Mouse (Mus musculus): ENCODE data around the gene Npepps.
"Not testable (repeated sequence)": the region's sequence is repeated elsewhere in the genome, so short reads cannot be mapped to it uniquely, and the experiment has no call there.

Npepps gene

GRCm38 (mm10) chr11:97280216-97280861 lies at the start of gene Npepps:
Gene Npepps, minus strand, starts transcription at chr11:97280638.
- DNase-seq = peak; percentile 73 to 78

- DNase-seq = no peak
Measured at GRCm38 (mm10) chr11:97328148-97328547, 47.7 kb upstream of the Npepps start.

GRCm38 (mm10) chr11:97325224-97325623 lies 44.8 kb upstream of the Npepps start:
- DNase-seq = no peak

GRCm38 (mm10) chr11:97321894-97322600 lies 41.6 kb upstream of the Npepps start:
- DNase-seq = not testable (repeated sequence)

- DNase-seq = no peak
Measured at GRCm38 (mm10) chr11:97321197-97321596, 40.8 kb upstream of the Npepps start.

- peak; percentile 98 for DNase-seq
Measured at GRCm38 (mm10) chr11:97315504-97316503, 35.4 kb upstream of the Npepps start, which contains the start of gene Mrpl45. Gene Mrpl45, plus strand, starts transcription at chr11:97315716.

- no peak for DNase-seq
Measured at GRCm38 (mm10) chr11:97314751-97315503, 34.5 kb upstream of the Npepps start.

- no peak for DNase-seq
Measured at GRCm38 (mm10) chr11:97314110-97314509, 33.7 kb upstream of the Npepps start.

- not testable (repeated sequence) for DNase-seq
Measured at GRCm38 (mm10) chr11:97312871-97313270, 32.4 kb upstream of the Npepps start.

GRCm38 (mm10) chr11:97310895-97311631 lies 30.6 kb upstream of the Npepps start:
- no peak for DNase-seq

GRCm38 (mm10) chr11:97309911-97310571 lies 29.6 kb upstream of the Npepps start:
- peak; percentile 34 to 36 for DNase-seq

- DNase-seq = peak; percentile 21 to 26
Measured at GRCm38 (mm10) chr11:97309451-97309836, 29.0 kb upstream of the Npepps start.

- DNase-seq = no peak
Measured at GRCm38 (mm10) chr11:97308806-97309450, 28.5 kb upstream of the Npepps start.

GRCm38 (mm10) chr11:97307294-97308069 lies 27.0 kb upstream of the Npepps start:
- no peak for DNase-seq

GRCm38 (mm10) chr11:97304631-97305030 lies 24.2 kb upstream of the Npepps start:
- no peak for DNase-seq

GRCm38 (mm10) chr11:97302231-97302781 lies 21.9 kb upstream of the Npepps start:
- DNase-seq = no peak

GRCm38 (mm10) chr11:97301406-97301805 lies 21.0 kb upstream of the Npepps start:
- no peak for DNase-seq

- DNase-seq = no peak
Measured at GRCm38 (mm10) chr11:97299939-97300338, 19.5 kb upstream of the Npepps start.

GRCm38 (mm10) chr11:97296542-97296941 lies 16.1 kb upstream of the Npepps start:
- DNase-seq = no peak
